Mouse (Mus musculus) neural tube, embryonic 12.5 days (tissue): ENCODE measurements around the gene Kank2. TPM values are rescaled to one million over a fixed set of nuclear protein-coding genes. Genes with fewer than 3 reads are reported as not detected.

Source experiments
- ATAC-seq: fragments of 200-750 bp; cut with Nextera tagmentation; 2 replicates; pipeline ENCODE4 v1.8.0; 2017; ENCODE audit warnings: low read depth, mild to moderate bottlenecking, moderate TSS enrichment, moderate library complexity; ENCODE audit not compliant: low FRiP score
- H3K27ac ChIP-seq: fragments of 300-500 bp; sonication (generic); 2 replicates; pipeline ENCODE4 v1.5.1; 2016
- H3K27me3 ChIP-seq: fragments of 300-500 bp; sonication (generic); replicated peaks from 2 replicates; pipeline ENCODE4 v1.6.1; 2016; ENCODE audit warnings: mild to moderate bottlenecking
- H3K36me3 ChIP-seq: fragments of 300-500 bp; sonication (generic); 2 replicates; pipeline ENCODE4 v1.6.1; 2016; ENCODE audit warnings: mild to moderate bottlenecking
- H3K4me1 ChIP-seq: fragments of 300-500 bp; sonication (generic); 2 replicates; pipeline ENCODE4 v1.6.1; 2016
- H3K4me2 ChIP-seq: fragments of 300-500 bp; sonication (generic); replicated peaks from 2 replicates; pipeline ENCODE4 v1.6.1; 2016; ENCODE audit warnings: mild to moderate bottlenecking
- H3K4me3 ChIP-seq: fragments of 300-500 bp; sonication (generic); 2 replicates; pipeline ENCODE4 v1.5.1; 2016
- H3K9ac ChIP-seq: fragments of 300-500 bp; sonication (generic); 2 replicates; pipeline ENCODE4 v1.6.1; 2016; ENCODE audit warnings: mild to moderate bottlenecking
- H3K9me3 ChIP-seq: fragments of 300-500 bp; sonication (generic); 2 replicates; pipeline ENCODE4 v1.6.1; 2016; ENCODE audit warnings: mild to moderate bottlenecking
- WGBS: fragments of 180-500 bp; shearing (Covaris S2); methylation state at CpG from one replicate; pipeline ENCODE4 v1.1.7; 2016; 5-methylcytosine and 5-hydroxymethylcytosine counted together
- polyA plus RNA-seq: library from polyadenylated mRNA; unstranded; fragments of >200 nt; fragmentation: Nextera tagmentation; extraction: Ambion mirVana; gene quantifications from 2 replicates; pipeline ENCODE4 v1.2.1, GENCODE M21; 2016

Kank2 gene
- polyA plus RNA-seq, 1 experiment from 2014 or later = 7.2 TPM

- Histone ChIP-seq H3K4me1 (peaks cover 14% of the 10 kb centered on the region; the same call in 1 of the 2 replicates), H3K27me3 (no peaks in the 10 kb centered on the region), H3K4me2 (no peak overlapping the region), H3K9ac (no peak overlapping the region), H3K4me3 (no peak overlapping the region), H3K9me3 (no peaks in the 10 kb centered on the region; the same call in 1 of the 2 replicates), H3K27ac (no peak overlapping the region), H3K36me3 (peaks cover 23% of the 10 kb centered on the region)
- no peak for ATAC-seq
- 82% methylated on average over 13 of the region's 13 CpGs for WGBS
Observed at GRCm38 (mm10) chr9:21754516-21755321, 43.8 kb downstream of the Kank2 start.

- Histone ChIP-seq H3K4me3 (no peak overlapping the region), H3K9ac (no peak overlapping the region), H3K27ac (no peak overlapping the region), H3K4me1 (0 out of 2 replicates have a peak, but pooled peaks cover 8% of the 10 kb centered on the region), H3K27me3 (no peaks in the 10 kb centered on the region), H3K4me2 (no peak overlapping the region), H3K9me3 (no peaks in the 10 kb centered on the region; the same call in 1 of the 2 replicates), H3K36me3 (peaks cover 30% of the 10 kb centered on the region)
- WGBS = 82% methylated on average over 2 of the region's 2 CpGs
- no peak for ATAC-seq
Observed at GRCm38 (mm10) chr9:21754003-21754402, 44.5 kb downstream of the Kank2 start.

- Histone ChIP-seq H3K9ac (no peak overlapping the region), H3K27ac (no peak overlapping the region), H3K4me3 (no peak overlapping the region), H3K27me3 (no peaks in the 10 kb centered on the region), H3K4me2 (no peak overlapping the region), H3K9me3 (no peaks in the 10 kb centered on the region; the same call in 1 of the 2 replicates), H3K36me3 (peaks cover 42% of the 10 kb centered on the region), H3K4me1 (no peaks in the 10 kb centered on the region)
- 68% methylated on average over 10 of the region's 10 CpGs for WGBS
- no peak for ATAC-seq
Observed at GRCm38 (mm10) chr9:21752252-21752792, 46.2 kb downstream of the Kank2 start.

- Histone ChIP-seq H3K27ac (no peak overlapping the region), H3K9me3 (no peaks in the 10 kb centered on the region; the same call in 1 of the 2 replicates), H3K27me3 (no peaks in the 10 kb centered on the region), H3K4me1 (no peaks in the 10 kb centered on the region), H3K4me2 (no peak overlapping the region), H3K9ac (no peak overlapping the region), H3K36me3 (peaks cover 47% of the 10 kb centered on the region), H3K4me3 (no peak overlapping the region)
- no peak for ATAC-seq
- WGBS = 73% methylated on average over 6 of the region's 6 CpGs
Observed at GRCm38 (mm10) chr9:21751347-21751746, 47.2 kb downstream of the Kank2 start.

- ATAC-seq = no peak
- Histone ChIP-seq H3K36me3 (peaks cover 51% of the 10 kb centered on the region), H3K9ac (no peak overlapping the region)
Observed at GRCm38 (mm10) chr9:21750370-21750769, 48.2 kb downstream of the Kank2 start.

GRCm38 (mm10) chr9:21749382-21750118 lies 49.0 kb downstream of the Kank2 start:
- Histone ChIP-seq H3K27me3 (no peaks in the 10 kb centered on the region), H3K27ac (no peak overlapping the region), H3K36me3 (peaks cover 59% of the 10 kb centered on the region), H3K9me3 (no peaks in the 10 kb centered on the region; the same call in 1 of the 2 replicates), H3K4me3 (no peak overlapping the region), H3K9ac (no peak overlapping the region), H3K4me2 (no peak overlapping the region), H3K4me1 (no peaks in the 10 kb centered on the region)
- ATAC-seq = no peak
- WGBS = 89% methylated on average over 6 of the region's 6 CpGs

More at GRCm38 (mm10) chr9:21750370-21750769, 48.2 kb downstream of the Kank2 start:
- Histone ChIP-seq H3K9me3 (no peaks in the 10 kb centered on the region; the same call in 1 of the 2 replicates), H3K27me3 (no peaks in the 10 kb centered on the region), H3K27ac (no peak overlapping the region), H3K4me2 (no peak overlapping the region), H3K4me1 (no peaks in the 10 kb centered on the region), H3K4me3 (no peak overlapping the region)
- 89% methylated on average over 3 of the region's 3 CpGs for WGBS

- Histone ChIP-seq H3K9ac (no peak overlapping the region), H3K4me2 (no peak overlapping the region), H3K27ac (no peak overlapping the region), H3K9me3 (no peaks in the 10 kb centered on the region; the same call in 1 of the 2 replicates), H3K36me3 (peaks cover 69% of the 10 kb centered on the region), H3K27me3 (no peaks in the 10 kb centered on the region), H3K4me1 (no peaks in the 10 kb centered on the region), H3K4me3 (no peak overlapping the region)
- no peak for ATAC-seq
- WGBS = 90% methylated on average over 10 of the region's 10 CpGs
Observed at GRCm38 (mm10) chr9:21748491-21748890, 50.1 kb downstream of the Kank2 start.

GRCm38 (mm10) chr9:21748033-21748432 lies 50.5 kb downstream of the Kank2 start:
- Histone ChIP-seq H3K27ac (no peak overlapping the region), H3K36me3 (peaks cover 70% of the 10 kb centered on the region), H3K4me3 (no peak overlapping the region), H3K4me2 (no peak overlapping the region), H3K9ac (no peak overlapping the region), H3K27me3 (no peaks in the 10 kb centered on the region), H3K9me3 (no peaks in the 10 kb centered on the region; the same call in 1 of the 2 replicates), H3K4me1 (no peaks in the 10 kb centered on the region)
- 76% methylated on average over 7 of the region's 7 CpGs for WGBS
- no peak for ATAC-seq

- no peak for ATAC-seq
Observed at GRCm38 (mm10) chr9:21747238-21747774, 51.2 kb downstream of the Kank2 start.

GRCm38 (mm10) chr9:21741514-21741913 lies 57.0 kb downstream of the Kank2 start:
- Histone ChIP-seq H3K9ac (no peak overlapping the region), H3K4me1 (no peaks in the 10 kb centered on the region), H3K9me3 (no peaks in the 10 kb centered on the region), H3K36me3 (peaks cover 88% of the 10 kb centered on the region), H3K4me2 (no peak overlapping the region), H3K4me3 (no peak overlapping the region), H3K27me3 (no peaks in the 10 kb centered on the region), H3K27ac (no peak overlapping the region)
- ATAC-seq = no peak
- 97% methylated on average over 11 of the region's 11 CpGs for WGBS

More at GRCm38 (mm10) chr9:21747238-21747774, 51.2 kb downstream of the Kank2 start:
- WGBS = 92% methylated on average over 3 of the region's 3 CpGs
- Histone ChIP-seq H3K36me3 (peaks cover 77% of the 10 kb centered on the region), H3K4me2 (no peak overlapping the region), H3K4me1 (no peaks in the 10 kb centered on the region), H3K4me3 (no peak overlapping the region), H3K9me3 (no peaks in the 10 kb centered on the region; the same call in 1 of the 2 replicates), H3K27ac (no peak overlapping the region), H3K9ac (no peak overlapping the region), H3K27me3 (no peaks in the 10 kb centered on the region)

GRCm38 (mm10) chr9:21740427-21740826 lies 58.1 kb downstream of the Kank2 start:
- Histone ChIP-seq H3K27ac (no peak overlapping the region), H3K4me3 (no peak overlapping the region), H3K9me3 (no peaks in the 10 kb centered on the region), H3K4me1 (no peaks in the 10 kb centered on the region), H3K4me2 (no peak overlapping the region), H3K36me3 (peaks cover 83% of the 10 kb centered on the region), H3K27me3 (no peaks in the 10 kb centered on the region), H3K9ac (no peak overlapping the region)
- no peak for ATAC-seq
- 96% methylated on average over 14 of the region's 14 CpGs for WGBS

- Histone ChIP-seq H3K9me3 (no peaks in the 10 kb centered on the region), H3K4me2 (no peak overlapping the region), H3K9ac (no peak overlapping the region), H3K4me1 (no peaks in the 10 kb centered on the region), H3K4me3 (no peak overlapping the region), H3K36me3 (peaks cover 83% of the 10 kb centered on the region), H3K27me3 (no peaks in the 10 kb centered on the region), H3K27ac (no peak overlapping the region)
- 92% methylated on average over 7 of the region's 7 CpGs for WGBS
- ATAC-seq = no peak
Observed at GRCm38 (mm10) chr9:21738776-21739175, 59.8 kb downstream of the Kank2 start.
